ENCODE assay signal across 15 mouse cellular contexts in the genomic region with DNA sequence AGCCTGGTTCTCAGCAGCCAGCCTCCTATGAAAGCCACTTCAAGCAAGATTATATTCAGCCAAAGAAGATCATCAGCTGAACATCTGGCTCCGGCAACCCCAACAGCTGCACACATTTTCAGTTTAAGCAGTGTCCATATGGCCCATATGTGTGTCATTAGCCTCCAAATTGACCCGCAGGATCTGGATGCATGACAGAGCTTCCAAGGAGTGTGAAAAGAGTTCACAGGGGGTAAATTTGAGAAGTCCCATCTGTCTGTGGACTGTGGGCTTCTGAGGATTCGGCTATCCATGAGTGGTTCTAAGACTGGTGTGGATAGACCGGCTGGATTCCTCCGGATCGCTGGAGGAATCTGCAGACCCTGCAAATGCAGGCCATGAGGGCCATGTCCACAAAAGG.
DNase-seq lines count a peak whose midpoint lies in the region; ATAC-seq and TF ChIP-seq lines count a peak whose summit lies in the region.
"Had no signal": no experiment of that assay in that cellular context is flagged by ENCODE, and none has a peak within 500 bp of the region (broad histone marks: within the 10 kb centered on the region; RNA-seq: fewer than 3 reads in every experiment).

No protein-coding gene starts in this region.

- WGBS in kidney, postnatal 0 days, result 40% methylated on average over 6 of the region's 6 CpGs
- 71% methylated on average over 6 of the region's 6 CpGs for WGBS in stomach, embryonic 14.5 days
- WGBS in stomach, postnatal 0 days, result 60% methylated on average over 6 of the region's 6 CpGs
- 73% methylated on average over 6 of the region's 6 CpGs for WGBS in hindbrain, postnatal 0 days

- DNase-seq in kidney, postnatal 0 days (ENCODE audit: low spot score), result peak; percentile 27
- no peak for DNase-seq in kidney, postnatal 25 days
- no peak for DNase-seq in stomach, postnatal 0 days (ENCODE audit: low spot score)
- peak; percentile 25 for DNase-seq in hindbrain, postnatal 0 days (ENCODE audit: low spot score)
- DNase-seq in spleen, adult 18-20 months, result no peak
- DNase-seq: adrenal gland, postnatal 14 days; cerebellum, postnatal 25 days; gastrocnemius, postnatal 10 days; midbrain, embryonic 14.5 days had no signal

- H3K4me1 ChIP-seq in kidney, postnatal 0 days (replicated peaks; ENCODE audit: insufficient read depth, low read length), result no peaks in the 10 kb centered on the region
- no peaks in the 10 kb centered on the region for H3K4me1 ChIP-seq in stomach, embryonic 14.5 days (ENCODE audit: control insufficient read depth, insufficient read depth, low read length)
- no peaks in the 10 kb centered on the region for H3K4me1 ChIP-seq in stomach, postnatal 0 days (replicated peaks; ENCODE audit: control insufficient read depth, insufficient read depth)
- no peaks in the 10 kb centered on the region for H3K4me1 ChIP-seq in hindbrain, postnatal 0 days (ENCODE audit: insufficient read depth, low read length)
- H3K4me1 ChIP-seq: forebrain, embryonic 15.5 days; heart, embryonic 13.5 days; neural tube, embryonic 12.5 days had no signal

- no peak for TF ChIP-seq CTCF in kidney, postnatal 0 days (IDR thresholded peaks at IDR 0.05; ENCODE audit: low read depth)
- TF ChIP-seq CTCF in stomach, postnatal 0 days (IDR thresholded peaks at IDR 0.05; ENCODE audit: low read depth), result no peak
- TF ChIP-seq CTCF in hindbrain, postnatal 0 days (IDR thresholded peaks at IDR 0.05; ENCODE audit: low read depth), result no peak

- TF ChIP-seq EP300 in stomach, postnatal 0 days (optimal IDR thresholded peaks at IDR 0.05), result no peak

- peak; percentile 57; the same call in 1 of the 2 replicates for ATAC-seq in kidney, postnatal 0 days (replicated peaks; ENCODE audit: low FRiP score, low read depth)
- peak; percentile 75; the same call in 1 of the 2 replicates for ATAC-seq in stomach, embryonic 14.5 days (ENCODE audit: insufficient number of reproducible peaks, insufficient read depth, low FRiP score, low read depth)
- no peak for ATAC-seq in stomach, postnatal 0 days (ENCODE audit: low FRiP score, low TSS enrichment)
- ATAC-seq in hindbrain, postnatal 0 days, result peak; percentile 69
- ATAC-seq in inflammation-experienced regulatory T-cells, adult 6 months, result no peak
- ATAC-seq: forebrain, embryonic 15.5 days had no signal

- no peak overlapping the region for H3K9ac ChIP-seq in kidney, postnatal 0 days (ENCODE audit: low read depth, low read length)
- H3K9ac ChIP-seq in stomach, embryonic 14.5 days (replicated peaks; ENCODE audit: low read depth, low read length), result no peak overlapping the region
- no peak overlapping the region for H3K9ac ChIP-seq in stomach, postnatal 0 days (ENCODE audit: low read length)
- no peak overlapping the region for H3K9ac ChIP-seq in hindbrain, postnatal 0 days (replicated peaks; ENCODE audit: low read length)
- H3K9ac ChIP-seq: forebrain, embryonic 15.5 days; heart, embryonic 13.5 days; liver, embryonic 14.5 days; neural tube, embryonic 12.5 days had no signal

- H3K27me3 ChIP-seq in kidney, postnatal 0 days (ENCODE audit: insufficient read depth, low read length), result no peaks in the 10 kb centered on the region
- H3K27me3 ChIP-seq in stomach, embryonic 14.5 days (ENCODE audit: control insufficient read depth, insufficient read depth, low read length), result no peaks in the 10 kb centered on the region
- H3K27me3 ChIP-seq in stomach, postnatal 0 days (ENCODE audit: control insufficient read depth, insufficient read depth, low read length), result no peaks in the 10 kb centered on the region
- H3K27me3 ChIP-seq in hindbrain, postnatal 0 days (ENCODE audit: insufficient read depth, low read length), result no peaks in the 10 kb centered on the region
- H3K27me3 ChIP-seq: forebrain, embryonic 15.5 days; heart, embryonic 13.5 days; neural tube, embryonic 12.5 days had no signal

- H3K36me3 ChIP-seq in kidney, postnatal 0 days (ENCODE audit: insufficient read depth, low read length), result no peaks in the 10 kb centered on the region
- no peaks in the 10 kb centered on the region for H3K36me3 ChIP-seq in stomach, embryonic 14.5 days (ENCODE audit: control insufficient read depth, insufficient read depth, low read length)
- H3K36me3 ChIP-seq in stomach, postnatal 0 days (ENCODE audit: control insufficient read depth, insufficient read depth, low read length), result no peaks in the 10 kb centered on the region
- H3K36me3 ChIP-seq in hindbrain, postnatal 0 days (ENCODE audit: insufficient read depth, low read length), result no peaks in the 10 kb centered on the region
- H3K36me3 ChIP-seq: forebrain, embryonic 15.5 days; heart, embryonic 13.5 days; neural tube, embryonic 12.5 days had no signal

- no peak overlapping the region for H3K27ac ChIP-seq in kidney, postnatal 0 days
- no peak overlapping the region for H3K27ac ChIP-seq in stomach, embryonic 14.5 days (ENCODE audit: low read length)
- no peak overlapping the region for H3K27ac ChIP-seq in stomach, postnatal 0 days (replicated peaks)
- H3K27ac ChIP-seq in hindbrain, postnatal 0 days, result no peak overlapping the region
- H3K27ac ChIP-seq: forebrain, embryonic 15.5 days; heart, embryonic 13.5 days; liver, embryonic 14.5 days; neural tube, embryonic 12.5 days had no signal

- no peaks in the 10 kb centered on the region for H3K9me3 ChIP-seq in kidney, postnatal 0 days (replicated peaks; ENCODE audit: low read length)
- no peaks in the 10 kb centered on the region for H3K9me3 ChIP-seq in stomach, embryonic 14.5 days (ENCODE audit: control insufficient read depth, low read depth, low read length)
- no peaks in the 10 kb centered on the region for H3K9me3 ChIP-seq in stomach, postnatal 0 days (ENCODE audit: control insufficient read depth, low read length)
- H3K9me3 ChIP-seq in hindbrain, postnatal 0 days (ENCODE audit: low read length), result no peaks in the 10 kb centered on the region
- H3K9me3 ChIP-seq: forebrain, embryonic 15.5 days; heart, embryonic 13.5 days; neural tube, embryonic 12.5 days had no signal

- no peak overlapping the region for H3K4me2 ChIP-seq in kidney, postnatal 0 days (ENCODE audit: low read length)
- H3K4me2 ChIP-seq in stomach, embryonic 14.5 days (replicated peaks; ENCODE audit: low read depth, low read length), result no peak overlapping the region
- no peak overlapping the region for H3K4me2 ChIP-seq in stomach, postnatal 0 days (replicated peaks; ENCODE audit: low read depth)
- H3K4me2 ChIP-seq in hindbrain, postnatal 0 days (ENCODE audit: low read depth, low read length), result no peak overlapping the region
- H3K4me2 ChIP-seq: forebrain, embryonic 15.5 days; heart, embryonic 13.5 days; neural tube, embryonic 12.5 days had no signal

- no peak overlapping the region for H3K4me3 ChIP-seq in kidney, postnatal 0 days (replicated peaks; ENCODE audit: low read depth, low read length)
- H3K4me3 ChIP-seq in stomach, embryonic 14.5 days (ENCODE audit: low read depth, low read length), result no peak overlapping the region
- no peak overlapping the region for H3K4me3 ChIP-seq in stomach, postnatal 0 days (ENCODE audit: low read depth, low read length)
- no peak overlapping the region for H3K4me3 ChIP-seq in hindbrain, postnatal 0 days (ENCODE audit: low read length)
- H3K4me3 ChIP-seq: forebrain, embryonic 15.5 days; heart, embryonic 13.5 days; neural tube, embryonic 12.5 days had no signal

Comparison
In these comparisons a context has a peak if more than half of its experiments do, and no peak if none do; other contexts are left out.
1. ATAC-seq: peak in kidney, postnatal 0 days (single experiment), stomach, embryonic 14.5 days (single experiment) and hindbrain, postnatal 0 days (single experiment); none in stomach, postnatal 0 days (single experiment) and inflammation-experienced regulatory T-cells, adult 6 months (single experiment).
2. DNase-seq: peak in kidney, postnatal 0 days (single experiment) and hindbrain, postnatal 0 days (single experiment); none in kidney, postnatal 25 days (0 of 2), stomach, postnatal 0 days (single experiment) and spleen, adult 18-20 months (0 of 2).